Mouse (Mus musculus) liver, embryonic 16.5 days (tissue): ENCODE data around the gene Stoml2. TPM values are rescaled to one million over a fixed set of nuclear protein-coding genes. Genes with fewer than 3 reads are reported as not detected.

Source experiments
- polyA plus RNA-seq: library from polyadenylated mRNA; unstranded; fragments of >200 nt; fragmentation: Nextera tagmentation; extraction: Ambion mirVana; gene quantifications from 2 replicates; pipeline ENCODE4 v1.2.1, GENCODE M21; 2015

The Stoml2 gene
- polyA plus RNA-seq, 1 experiment from 2014 or later = 176 TPM

Other genes with a start within 250 kb of the Stoml2 start
- 0.11 and 0.12 TPM in 2 replicates for gene Fam205a1, start 177.8 kb downstream of the Stoml2 start, polyA plus RNA-seq
- not detected in 2 replicates for gene Gm12394, start 174.9 kb downstream of the Stoml2 start, polyA plus RNA-seq
- 0.27 and 0.32 TPM in 2 replicates for gene Fam205c, start 157.5 kb downstream of the Stoml2 start, polyA plus RNA-seq
- 0.05 and 0.06 TPM in 2 replicates for gene Phf24, start 115.0 kb downstream of the Stoml2 start, polyA plus RNA-seq
- 1.0 and 1.5 TPM in 2 replicates for gene Dnajb5, start 81.9 kb downstream of the Stoml2 start, polyA plus RNA-seq
- 0.17 TPM in 1 of 2 replicates, not detected in the other for gene 1700022I11Rik, start 62.1 kb downstream of the Stoml2 start, polyA plus RNA-seq
- 192 and 198 TPM in 2 replicates for gene Vcp, start 31.2 kb downstream of the Stoml2 start, polyA plus RNA-seq
- gene Fancg, start 21.2 kb downstream of the Stoml2 start, polyA plus RNA-seq = 7.8 and 9.4 TPM in 2 replicates
- 12.4 and 14.7 TPM in 2 replicates for gene Pigo, start 5.9 kb downstream of the Stoml2 start, polyA plus RNA-seq
- gene Fam214b, start 14.5 kb upstream of the Stoml2 start, polyA plus RNA-seq = 33.4 and 41.3 TPM in 2 replicates
- 0.51 and 0.57 TPM in 2 replicates for gene Unc13b, start 27.2 kb upstream of the Stoml2 start, polyA plus RNA-seq
- gene Atp8b5, start 235.4 kb upstream of the Stoml2 start, polyA plus RNA-seq = 0.09 and 0.11 TPM in 2 replicates